Mouse (Mus musculus) embryo, embryonic 11.5 days (tissue): Measurements from ENCODE around the gene Pphln1.

Experiments used
- DNase-seq: peaks from one replicate; pipeline ENCODE4 v3.0.0-alpha.2; 2012; ENCODE audit warnings: low read depth, low spot score

Gene Pphln1

DNA sequence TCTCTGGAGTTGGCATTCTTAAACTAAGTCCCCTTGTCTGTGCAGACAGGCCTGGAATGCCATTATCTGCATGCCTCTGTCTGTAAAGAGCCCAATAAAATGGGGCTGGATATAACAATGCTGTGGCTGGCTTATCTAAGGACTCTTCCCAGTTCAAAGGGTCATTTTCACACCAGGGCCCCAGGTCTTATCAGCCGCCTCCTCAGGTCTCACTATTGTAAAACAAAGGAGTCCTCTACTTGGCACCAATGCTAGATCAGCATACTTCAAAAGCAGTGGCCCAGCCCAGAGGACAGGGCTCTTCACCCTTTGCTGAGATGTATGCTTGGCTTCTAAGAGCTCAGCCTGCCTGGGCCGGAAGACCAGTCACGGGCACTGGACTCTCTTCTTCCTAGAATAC lies 141.3 kb downstream of the Pphln1 start:
- no peak for DNase-seq
